Mouse (Mus musculus) retina, postnatal 1 day (tissue): ENCODE results near the gene Rcor3.
A peak's percentile ranks its signal among the peaks of the same experiment; 100 is the strongest.

Source experiments
- DNase-seq: peaks from one replicate; pipeline ENCODE4 v3.0.0-alpha.2; 2012

Gene Rcor3

DNA sequence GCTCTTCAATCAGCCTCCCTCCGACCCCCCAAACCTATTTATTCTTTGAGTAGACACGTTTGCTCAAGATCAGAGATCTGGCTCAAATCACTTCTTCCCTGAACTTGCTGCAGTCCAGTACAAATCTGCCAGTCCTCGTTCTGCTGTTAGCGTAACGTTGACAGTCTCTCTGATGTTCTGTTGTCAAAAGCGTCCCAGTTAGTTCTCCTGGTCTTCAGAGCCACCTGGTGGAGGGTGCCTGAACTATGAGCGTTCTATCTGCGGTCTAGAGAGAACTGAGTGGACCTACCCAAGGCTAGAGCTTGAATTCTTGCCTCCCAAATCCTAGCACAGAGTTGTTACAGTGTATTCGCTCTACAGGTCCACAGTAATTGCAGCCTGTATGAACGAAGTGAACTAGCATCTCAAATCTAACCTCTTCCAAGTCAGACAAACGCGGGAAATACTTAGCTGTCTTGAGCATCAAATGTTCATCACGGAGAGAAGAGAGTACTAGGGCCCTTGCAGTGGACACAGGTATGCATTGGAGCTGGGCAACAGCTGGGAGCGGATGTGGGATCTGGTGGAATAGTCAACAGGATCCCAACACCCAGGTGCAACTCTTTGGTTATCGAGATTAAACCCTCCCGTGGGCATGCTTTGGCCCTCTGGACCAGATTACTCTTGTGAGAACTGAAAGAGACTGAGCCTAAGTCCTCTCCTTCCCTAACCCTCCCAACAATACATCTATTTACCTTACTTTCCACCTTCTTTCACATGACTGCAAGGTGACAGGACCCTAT lies 44.8 kb downstream of the Rcor3 start:
- DNase-seq = peak; percentile 90

DNA sequence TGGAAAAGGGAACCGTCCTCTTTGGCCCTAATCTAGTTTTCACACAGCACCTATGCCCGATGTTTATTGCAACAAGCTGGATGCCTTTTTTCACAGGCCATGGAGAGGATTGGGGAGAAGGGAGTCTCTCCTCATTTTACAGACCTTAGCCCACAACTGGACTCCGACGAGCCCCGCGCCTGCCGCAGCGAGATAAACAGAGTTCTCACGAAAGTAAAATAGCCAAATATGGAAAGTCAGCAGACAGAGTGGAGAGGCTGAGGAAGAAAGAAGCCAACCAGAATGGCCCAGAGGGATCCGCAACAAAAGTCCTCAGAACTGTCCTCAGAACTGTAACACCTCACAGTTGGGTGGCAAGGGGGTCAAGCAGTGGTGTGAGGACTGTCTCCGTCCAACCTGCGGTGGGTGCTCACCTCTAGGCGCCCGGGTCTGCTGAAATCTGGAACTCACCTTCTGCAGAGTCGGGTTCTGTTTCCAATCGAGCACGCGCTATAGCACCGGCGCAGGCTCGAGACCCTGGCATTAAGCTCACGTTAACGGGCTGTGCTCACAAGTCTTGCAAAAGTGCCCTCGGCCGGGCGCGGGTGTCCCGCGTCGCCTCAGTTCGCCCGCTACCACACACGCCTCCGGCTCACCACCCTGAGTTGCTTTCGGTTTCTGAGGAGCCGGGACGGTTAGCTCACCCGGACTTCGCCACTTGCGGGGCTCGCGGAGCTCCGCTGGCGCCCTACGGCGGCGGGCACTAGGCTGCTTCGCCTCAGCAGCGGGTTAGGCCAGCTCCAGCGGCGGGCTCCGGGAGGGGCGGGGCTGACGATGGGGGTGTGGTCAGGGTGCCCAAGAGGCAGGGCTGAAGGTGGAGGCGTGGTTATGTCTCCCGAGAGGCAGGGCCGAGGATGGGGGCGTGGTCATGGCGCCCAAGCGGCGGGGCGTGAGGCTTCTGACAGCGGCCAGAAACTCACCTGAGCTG lies 45.8 kb downstream of the Rcor3 start, which contains the start of gene Traf5:
TSS of gene Traf5 (minus strand) at position 754 of the 967 bp plus-strand sequence.
- DNase-seq = peak; percentile 95

DNA sequence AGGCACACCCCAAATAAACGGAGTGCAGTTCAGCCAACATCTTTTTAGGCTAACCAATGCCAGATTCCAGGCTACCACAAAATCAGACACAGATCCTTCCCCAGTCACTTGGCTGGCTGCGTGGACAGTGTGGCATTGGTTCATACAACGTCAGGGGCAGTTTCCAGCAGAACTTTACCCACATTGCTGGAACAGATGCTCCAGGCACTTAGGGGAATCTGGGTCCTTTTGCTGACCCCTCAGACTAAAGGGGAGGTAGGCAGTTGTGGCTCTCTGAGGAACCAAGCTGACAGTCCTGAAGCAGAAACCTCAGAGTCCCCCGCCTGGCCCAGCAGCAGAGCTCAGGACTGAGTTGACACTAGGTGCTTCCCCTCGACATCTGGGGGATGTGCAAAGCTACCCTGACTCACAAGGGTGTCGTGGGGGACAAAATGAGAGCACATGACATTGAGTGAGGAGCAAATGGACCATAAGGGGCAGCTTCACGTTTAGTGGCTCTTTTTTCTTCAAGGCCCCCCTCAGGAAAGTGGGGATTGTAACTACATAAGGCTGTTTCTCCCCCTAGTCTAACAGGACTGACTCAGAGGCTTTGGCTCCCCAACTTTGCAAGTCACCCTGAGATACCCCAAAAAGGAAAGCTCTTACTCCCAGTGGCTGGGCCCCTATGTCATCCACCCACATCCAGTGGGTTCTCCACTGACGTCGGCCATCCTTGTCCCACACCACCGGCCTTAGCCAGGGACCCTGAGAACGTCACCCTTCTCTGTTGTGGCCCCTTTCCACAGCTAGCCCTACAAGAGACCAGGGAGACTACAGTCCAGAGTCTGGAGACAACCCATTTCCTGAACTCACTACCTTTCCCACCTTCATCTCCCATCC lies 46.9 kb downstream of the Rcor3 start:
- DNase-seq = no peak

DNA sequence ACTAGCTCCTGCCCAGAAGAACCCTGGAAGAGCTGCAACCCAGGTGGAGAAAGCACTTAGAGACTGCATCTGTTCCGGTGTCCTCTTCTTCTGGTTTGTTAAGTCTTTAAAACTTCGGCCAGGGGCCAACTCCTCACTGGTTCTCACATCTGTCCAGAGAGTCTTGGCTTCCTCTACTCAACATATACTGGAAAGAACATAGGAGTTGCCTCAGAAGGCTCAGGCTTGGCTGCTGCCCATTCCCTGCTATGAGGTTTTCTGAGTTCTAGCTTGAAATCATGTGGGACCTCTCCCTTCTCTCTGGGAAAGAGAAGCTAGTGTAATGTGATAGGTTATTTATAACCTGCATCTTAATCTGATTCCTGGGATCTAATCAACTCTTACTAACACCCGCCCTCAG lies 47.6 kb downstream of the Rcor3 start:
- DNase-seq = no peak

DNA sequence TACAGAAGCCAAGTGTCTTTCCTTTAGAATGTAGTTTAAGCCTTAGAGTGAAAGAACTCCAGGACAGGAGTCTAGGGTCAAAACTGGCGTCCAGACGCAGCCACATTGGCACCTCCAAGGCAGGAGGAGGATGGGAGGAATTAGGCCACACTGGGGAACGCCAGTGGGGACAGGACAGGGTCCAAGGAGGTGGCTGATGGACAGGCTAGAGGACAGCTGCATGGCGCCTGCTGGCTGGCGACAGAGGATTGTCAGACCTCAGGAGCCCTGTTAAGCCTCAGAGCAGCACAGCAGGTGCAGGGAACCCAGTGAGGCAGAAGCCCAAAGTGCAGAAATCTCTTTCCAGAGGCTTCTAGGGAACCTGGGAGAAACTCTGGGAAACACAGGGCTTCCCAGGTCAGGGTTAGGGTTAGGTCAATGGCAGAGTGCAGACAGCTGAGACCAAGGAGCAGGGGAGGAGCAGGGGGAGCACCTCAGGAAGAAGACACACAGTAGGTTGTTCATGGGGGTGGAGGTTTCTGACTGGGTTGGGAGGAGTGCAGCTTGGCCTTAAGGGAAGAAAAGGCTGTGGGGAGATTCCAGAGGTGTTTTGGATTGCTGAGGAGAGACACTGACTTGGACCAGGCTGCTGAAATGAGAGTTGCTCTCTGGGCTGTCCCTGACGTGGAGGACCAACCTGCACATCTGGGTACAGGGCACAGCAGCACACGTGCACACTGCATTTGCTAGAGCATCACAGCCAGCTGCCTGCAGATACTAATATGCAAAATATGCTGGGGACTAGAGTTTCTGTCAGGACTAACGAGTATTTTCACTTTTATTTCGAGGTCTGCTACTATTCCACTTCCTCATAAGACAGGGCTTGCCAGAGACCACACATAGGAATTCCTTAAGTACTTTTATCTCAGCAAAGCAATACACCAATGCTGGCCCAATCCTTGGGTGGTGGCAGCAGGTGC lies 48.4 kb downstream of the Rcor3 start:
- DNase-seq = peak; percentile 21

DNA sequence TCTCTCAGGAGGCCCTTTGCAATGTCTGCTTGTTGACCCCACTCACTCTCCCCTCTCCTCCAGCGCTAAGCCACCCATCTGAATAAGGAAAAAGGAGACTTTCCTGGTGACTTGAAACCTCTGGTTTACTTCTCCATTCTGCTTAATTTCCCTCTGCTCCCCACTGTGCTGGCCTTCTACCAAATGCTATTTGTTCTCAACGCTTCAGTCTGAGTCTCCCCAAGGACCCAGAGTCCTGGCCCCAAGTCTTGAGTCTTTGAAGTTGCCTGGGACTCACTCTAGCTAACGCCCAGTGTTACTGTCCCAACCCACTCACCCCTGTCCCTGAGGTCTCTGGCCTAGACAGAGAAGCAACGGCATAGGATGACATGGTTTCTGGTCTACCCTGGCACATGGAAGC lies 49.9 kb downstream of the Rcor3 start:
- no peak for DNase-seq

DNA sequence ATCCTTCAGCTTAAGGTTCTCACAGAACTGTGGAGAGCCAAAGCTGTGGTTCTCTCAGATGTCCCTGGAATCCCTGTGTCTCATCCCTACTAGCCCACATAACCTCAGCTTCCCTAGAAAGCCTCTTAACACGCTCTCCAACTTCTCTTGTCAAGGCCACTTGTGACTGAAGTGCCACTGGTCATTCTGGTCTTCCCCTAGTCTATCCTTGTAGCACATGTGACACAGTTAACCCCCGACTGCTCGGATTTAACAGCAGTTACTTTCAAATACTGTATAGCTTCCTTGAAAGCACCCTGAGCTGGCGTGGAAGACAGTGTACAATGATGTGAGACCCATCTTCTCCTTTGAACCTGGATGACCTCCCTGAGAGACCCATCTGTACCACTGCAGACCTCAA lies 50.8 kb downstream of the Rcor3 start:
- no peak for DNase-seq

DNA sequence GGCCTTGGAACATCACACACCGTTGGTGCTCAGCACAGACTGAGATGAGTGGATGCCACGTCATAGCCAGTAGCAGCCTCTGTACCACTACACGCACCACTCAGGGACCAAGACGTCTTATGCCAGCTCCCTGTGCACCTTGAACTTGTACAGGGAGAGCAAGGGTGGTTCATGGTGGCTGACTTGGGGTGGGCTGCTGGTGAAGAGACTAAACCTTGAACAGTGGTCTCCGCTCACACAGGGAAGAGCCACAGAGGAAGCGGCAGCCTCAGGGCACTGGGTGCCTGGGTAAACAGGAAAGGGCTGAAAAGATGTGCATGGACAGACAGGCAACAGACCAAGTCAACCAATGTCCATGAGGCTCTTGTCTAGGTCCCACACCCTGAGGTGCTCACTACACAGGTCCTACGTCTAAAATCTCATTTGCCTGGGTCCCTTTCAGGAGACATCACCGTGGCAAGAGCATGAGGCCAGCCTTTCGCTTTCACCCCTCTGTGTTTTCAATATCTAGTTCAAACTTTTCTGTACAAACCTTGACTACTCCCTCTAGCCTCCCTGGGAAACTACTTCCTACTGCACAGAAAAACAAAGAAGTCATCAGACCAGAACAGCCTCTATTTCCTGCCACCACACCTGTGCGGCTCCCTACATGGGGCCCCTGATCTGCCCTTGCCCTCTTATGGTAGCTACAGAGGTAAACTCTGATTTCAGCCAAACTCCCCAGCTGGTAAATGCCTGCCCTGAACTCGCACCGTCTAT lies 51.4 kb downstream of the Rcor3 start:
- no peak for DNase-seq

DNA sequence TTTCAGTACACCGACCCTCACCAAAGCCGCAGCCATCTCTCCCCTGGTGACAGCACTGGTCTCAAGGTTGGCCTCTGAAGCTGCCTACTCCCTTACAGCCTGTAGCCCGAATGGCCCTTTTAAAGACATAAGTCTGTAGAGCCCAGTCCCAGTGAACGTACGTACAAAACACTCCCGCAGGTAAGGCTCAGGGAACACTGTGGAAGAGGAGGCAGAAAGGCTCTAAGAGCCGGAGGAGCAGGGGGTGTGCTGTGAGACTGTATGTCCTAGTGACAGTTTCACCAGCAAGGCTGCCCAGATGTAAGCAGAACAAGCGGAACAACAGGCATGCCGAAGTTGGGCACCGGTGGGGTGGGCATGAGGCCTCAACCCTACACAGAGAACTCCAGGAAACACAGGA lies 52.6 kb downstream of the Rcor3 start:
- DNase-seq = no peak

DNA sequence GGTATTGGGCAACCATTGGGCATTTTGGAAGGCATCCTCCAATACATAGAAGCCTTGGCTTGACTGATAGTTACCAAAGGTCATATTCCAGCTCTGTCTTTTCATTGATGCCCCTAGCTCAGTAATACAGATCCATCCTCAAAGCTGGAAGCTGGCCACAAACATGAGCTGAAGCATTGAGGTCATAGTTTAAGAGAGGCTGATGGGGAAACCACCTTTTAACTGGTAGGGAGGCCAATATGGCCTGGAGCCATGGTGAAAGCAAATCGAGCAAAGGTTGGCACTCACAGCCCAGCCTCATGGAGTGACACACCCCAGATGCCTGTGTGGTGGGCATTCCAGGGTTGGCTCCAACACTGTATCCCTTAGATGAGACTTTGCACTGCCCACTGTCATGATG lies 55.2 kb downstream of the Rcor3 start:
- DNase-seq = no peak

DNA sequence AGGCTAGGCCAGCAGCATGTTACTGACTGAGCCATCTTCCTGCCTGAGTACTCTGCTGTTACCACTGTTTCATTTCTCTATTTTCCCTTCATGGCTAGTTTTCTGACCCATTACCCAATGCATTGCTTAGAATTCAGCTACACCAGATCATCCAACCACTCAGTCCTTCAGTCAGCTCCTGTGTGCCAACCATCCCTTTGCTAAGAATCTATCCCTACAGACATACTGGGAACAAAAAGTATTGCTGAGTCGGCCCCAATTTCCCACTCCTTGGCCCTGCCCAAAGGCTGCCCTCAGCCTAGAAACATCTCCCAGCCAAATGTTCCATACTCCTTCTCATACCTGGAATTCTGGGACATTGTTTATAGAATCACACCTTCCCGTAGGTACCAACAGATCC lies 56.7 kb downstream of the Rcor3 start:
- DNase-seq = no peak

DNA sequence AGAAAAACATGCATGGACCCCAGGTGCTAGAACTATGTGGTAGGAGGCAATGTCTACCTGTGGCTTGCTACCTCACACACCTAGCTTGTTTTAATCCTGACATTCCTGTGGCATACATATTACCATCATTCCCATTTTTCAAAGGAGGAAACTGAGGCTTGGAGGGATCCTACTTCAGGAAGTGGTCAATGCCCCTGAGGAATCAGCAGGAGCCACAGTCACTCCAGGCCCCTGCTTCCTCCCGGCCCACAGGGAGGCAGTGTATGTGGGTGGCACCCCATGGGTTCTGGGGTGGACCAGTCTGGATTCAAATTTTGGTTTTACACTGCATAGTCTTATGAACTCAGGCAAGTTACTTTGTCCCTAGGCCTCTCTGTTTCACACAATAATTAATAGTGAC lies 58.7 kb downstream of the Rcor3 start:
- no peak for DNase-seq

DNA sequence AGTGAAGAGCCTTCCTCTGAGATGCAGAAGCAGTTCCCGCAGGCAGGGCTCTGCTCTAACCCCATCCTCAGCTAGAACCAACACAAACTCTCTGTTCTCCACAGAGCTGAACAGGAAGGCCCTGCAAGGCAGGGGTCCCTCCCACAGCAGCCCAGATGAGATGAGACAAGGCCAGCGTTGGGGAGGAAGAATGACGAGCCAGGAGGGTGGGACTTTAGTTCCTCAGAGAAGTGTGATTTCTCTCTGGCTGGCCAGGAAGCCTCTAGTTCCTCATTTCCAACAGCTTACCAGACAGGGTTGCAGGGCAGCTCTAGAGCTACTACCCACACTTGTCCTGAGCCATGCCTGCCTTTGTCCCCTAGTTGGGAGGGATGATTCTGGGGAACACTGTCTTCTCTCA lies 59.5 kb downstream of the Rcor3 start:
- no peak for DNase-seq

DNA sequence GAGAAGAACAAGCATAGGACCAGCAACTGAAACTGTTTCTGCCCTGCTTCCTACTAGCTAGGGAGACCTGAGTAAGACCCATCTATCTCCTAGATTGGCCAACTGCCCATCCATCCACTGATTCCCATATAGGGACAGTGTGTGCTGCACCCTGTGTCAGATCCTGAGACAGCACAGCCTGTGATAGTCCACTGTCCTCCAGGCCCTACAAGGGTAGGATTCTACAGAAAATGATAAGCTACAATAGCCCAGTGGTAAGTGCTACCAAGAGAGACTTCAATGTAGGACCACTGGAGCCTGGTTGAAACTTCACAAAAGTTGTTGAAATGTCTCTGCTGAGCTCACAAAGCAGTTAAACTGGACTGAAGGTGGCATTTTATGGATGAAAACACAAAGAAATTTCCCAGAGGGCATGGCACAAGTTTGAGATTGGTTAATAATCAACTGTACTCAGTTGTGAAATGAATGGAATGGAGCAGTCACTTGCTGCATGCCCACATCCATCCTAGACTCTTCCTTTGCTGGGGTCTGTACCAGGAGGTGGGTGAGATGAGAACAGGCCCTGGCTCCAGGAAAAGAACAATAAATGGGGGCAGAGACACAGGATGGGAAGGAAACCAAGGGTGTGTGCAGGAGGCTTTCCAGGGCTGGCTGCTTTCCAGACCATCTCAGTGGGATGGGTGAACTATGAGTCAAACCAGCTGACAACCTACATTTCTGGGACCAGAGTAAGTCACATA lies 60.9 kb downstream of the Rcor3 start:
- DNase-seq = no peak

DNA sequence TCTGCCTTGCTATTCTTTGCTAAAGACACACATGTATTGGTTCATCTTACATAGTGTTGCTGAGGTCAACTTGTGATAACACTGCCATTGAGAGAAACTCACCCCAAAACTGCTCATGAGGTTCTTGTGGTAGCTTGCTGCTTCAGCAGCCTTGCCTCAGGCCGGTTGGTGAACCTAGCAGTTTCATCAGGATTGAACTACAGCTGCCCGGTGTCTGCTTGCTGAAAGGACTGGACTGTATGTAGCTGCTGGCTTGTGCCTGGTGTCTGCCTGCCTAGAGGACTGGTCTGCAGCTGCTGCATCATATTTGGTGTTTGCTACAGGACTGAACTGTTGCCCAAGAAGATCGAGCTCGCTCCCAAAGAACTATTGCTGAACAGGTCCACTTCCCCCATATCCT lies 61.8 kb downstream of the Rcor3 start:
- DNase-seq = no peak

DNA sequence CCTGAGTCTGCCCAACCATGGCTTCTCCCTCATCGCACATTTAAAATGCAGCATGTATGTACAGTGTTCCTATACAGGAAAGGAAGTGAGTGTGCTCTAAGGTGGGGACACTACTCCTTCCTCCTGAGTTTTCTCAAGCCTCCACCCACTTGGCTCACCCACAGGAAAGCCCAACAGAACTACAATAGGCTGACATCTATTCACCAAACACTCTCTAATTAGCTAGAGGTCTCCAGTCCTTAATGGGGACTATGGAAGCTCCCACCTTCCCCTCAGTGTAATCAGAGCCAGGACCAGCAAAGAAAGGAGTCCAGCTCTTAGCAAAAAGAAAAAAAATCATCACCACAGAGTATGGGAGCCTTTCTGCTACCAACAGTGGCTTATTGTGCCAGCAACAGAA lies 63.0 kb downstream of the Rcor3 start:
- DNase-seq = no peak

DNA sequence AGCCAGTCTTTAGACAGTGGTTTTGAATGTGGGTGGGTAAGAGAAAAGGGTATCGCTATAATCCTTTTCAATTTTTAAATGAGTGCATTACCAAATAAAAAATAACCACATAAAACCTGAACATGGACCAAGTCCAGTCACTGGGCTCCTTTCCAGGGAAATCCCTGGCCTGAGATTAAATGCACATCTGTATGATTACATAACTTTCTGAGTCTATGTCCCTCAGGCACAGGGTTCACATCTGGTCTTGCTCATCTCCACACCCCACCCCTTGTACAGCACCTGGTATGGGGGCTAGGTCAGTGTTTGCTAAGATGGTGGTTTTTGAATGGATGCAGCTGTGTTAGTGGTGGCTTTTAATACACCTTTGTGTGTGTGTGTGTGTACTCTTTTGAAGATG lies 65.4 kb downstream of the Rcor3 start:
- no peak for DNase-seq

DNA sequence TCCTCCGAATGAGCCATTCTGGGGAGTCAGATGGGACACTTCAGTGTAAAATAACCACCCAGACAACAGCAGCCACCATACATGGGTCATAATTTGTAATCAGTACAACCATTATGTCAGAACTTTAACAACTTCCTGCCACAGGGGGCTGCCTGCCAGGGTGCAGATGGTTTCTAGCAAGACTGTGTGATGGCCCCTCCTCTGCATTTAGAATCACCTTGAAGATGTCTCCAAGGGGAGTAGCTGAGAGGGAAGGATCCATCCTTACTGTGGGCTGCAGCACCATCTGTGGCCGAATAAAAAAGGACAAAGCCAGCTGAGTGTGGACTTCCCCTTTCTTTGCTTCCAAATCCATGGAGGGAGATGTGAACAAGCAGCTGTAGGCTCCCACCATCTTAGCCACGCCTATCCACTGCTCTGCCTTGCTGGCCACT lies 67.2 kb downstream of the Rcor3 start:
- peak; percentile 48 for DNase-seq

DNA sequence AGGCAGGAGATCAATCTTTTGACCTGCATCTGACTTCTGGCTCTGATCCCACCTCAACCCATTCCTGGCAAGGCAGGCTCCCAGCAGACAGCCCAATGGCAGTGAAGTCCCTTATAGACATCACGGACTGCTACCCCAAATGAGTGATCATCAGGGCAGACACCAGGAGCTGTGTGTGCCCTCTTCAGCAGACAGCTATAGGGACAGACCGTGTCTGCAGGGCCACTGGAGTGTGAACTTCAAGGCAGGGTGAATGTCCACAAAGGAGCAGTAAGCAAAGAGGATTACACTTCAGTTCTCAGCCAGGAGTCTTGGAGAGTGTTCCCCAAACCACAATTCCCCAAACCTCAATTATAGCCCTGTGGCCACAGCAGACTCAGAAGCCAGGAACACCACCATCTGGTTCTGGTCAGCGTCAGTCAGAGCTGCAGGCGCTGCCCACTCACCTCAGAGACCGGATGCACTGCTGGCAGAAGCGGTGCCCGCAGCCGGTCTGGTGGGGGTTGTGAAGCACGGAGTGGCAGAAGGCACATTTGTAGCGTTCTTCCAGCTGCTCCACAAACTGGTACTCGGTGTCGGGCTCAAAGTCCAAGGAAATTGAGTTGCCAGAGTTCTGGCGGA lies 67.8 kb downstream of the Rcor3 start:
- DNase-seq = peak; percentile 30

DNA sequence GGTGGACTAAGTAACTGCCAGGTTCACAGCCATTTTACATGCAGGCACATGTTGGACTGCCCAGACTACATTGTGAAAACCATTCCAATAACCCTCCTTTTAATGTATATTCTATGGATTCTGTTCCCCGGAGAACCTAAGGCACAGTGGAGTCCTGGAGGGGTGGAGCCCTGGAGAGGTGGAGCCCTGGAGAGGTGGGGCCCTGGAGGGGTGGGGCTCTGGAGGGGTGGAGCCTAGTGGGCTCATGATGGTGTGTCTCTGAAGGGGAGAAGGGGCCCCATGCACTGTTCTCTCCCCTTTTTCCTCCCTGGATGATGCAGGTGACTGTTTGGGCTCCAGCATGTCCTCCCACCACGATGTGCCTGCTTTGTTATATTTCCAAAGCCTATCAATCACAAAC lies 69.7 kb downstream of the Rcor3 start:
- no peak for DNase-seq
